Mouse (Mus musculus) hindbrain, embryonic 14.5 days (tissue): ENCODE measurements at regions not wholly inside any gene's neighbourhood (a gene's known extent, or its start where the extent isn't known, plus 50 kb on each side); places are given as distances from the start of the nearest gene placed in this dataset.

Source experiments
- ATAC-seq: fragments of 200-750 bp; cut with Nextera tagmentation; 2 replicates; pipeline ENCODE4 v1.8.0; 2017; ENCODE audit warnings: moderate number of reproducible peaks, mild to moderate bottlenecking, moderate TSS enrichment, moderate library complexity; ENCODE audit not compliant: low FRiP score
- DNase-seq: peaks from one replicate; pipeline ENCODE4 v3.0.0-alpha.2; 2015; ENCODE audit warnings: low spot score
- H3K27ac ChIP-seq: fragments of 300-500 bp; sonication (generic); 2 replicates; pipeline ENCODE4 v1.5.1; 2014; ENCODE audit warnings: mild to moderate bottlenecking, moderate library complexity
- H3K27me3 ChIP-seq: fragments of 300-500 bp; sonication (generic); 2 replicates; pipeline ENCODE4 v1.6.1; 2014; ENCODE audit warnings: mild to moderate bottlenecking, low read length, mixed read lengths; ENCODE audit not compliant: control insufficient read depth, insufficient read depth
- H3K36me3 ChIP-seq: fragments of 300-500 bp; sonication (generic); replicated peaks from 2 replicates; pipeline ENCODE4 v1.6.1; 2014; ENCODE audit not compliant: control insufficient read depth, insufficient read depth
- H3K4me1 ChIP-seq: fragments of 300-500 bp; sonication (generic); replicated peaks from 2 replicates; pipeline ENCODE4 v1.6.1; 2014; ENCODE audit warnings: antibody characterized with exemption, low read length, mixed read lengths; ENCODE audit not compliant: control insufficient read depth, insufficient read depth
- H3K4me2 ChIP-seq: fragments of 300-500 bp; sonication (generic); replicated peaks from 2 replicates; pipeline ENCODE4 v1.6.1; 2014; ENCODE audit warnings: mild to moderate bottlenecking, moderate library complexity
- H3K4me3 ChIP-seq: fragments of 300-500 bp; sonication (generic); replicated peaks from 2 replicates; pipeline ENCODE4 v1.5.1; 2014; ENCODE audit warnings: mild to moderate bottlenecking, low read length
- H3K9ac ChIP-seq: fragments of 300-500 bp; sonication (generic); 2 replicates; pipeline ENCODE4 v1.6.1; 2014
- H3K9me3 ChIP-seq: fragments of 300-500 bp; sonication (generic); 2 replicates; pipeline ENCODE4 v1.6.1; 2016; ENCODE audit warnings: low read length; ENCODE audit not compliant: control insufficient read depth
- WGBS: fragments of 180-500 bp; shearing (Covaris S2); extraction: QIAGEN DNeasy Blood & Tissue Kit; methylation state at CpG from one replicate; pipeline ENCODE4 v1.1.7; 2014; 5-methylcytosine and 5-hydroxymethylcytosine counted together

- no peaks in the 10 kb centered on the region for H3K36me3 ChIP-seq
- H3K4me2 ChIP-seq = no peak overlapping the region
- no peak overlapping the region for H3K9ac ChIP-seq
- H3K9me3 ChIP-seq = no peaks in the 10 kb centered on the region
- no peak overlapping the region for H3K4me3 ChIP-seq
- DNase-seq (no peak), ATAC-seq (peak; percentile 52; the same call in 1 of the 2 replicates)
- no peak overlapping the region for H3K27ac ChIP-seq
- H3K4me1 ChIP-seq = 0 out of 2 replicates have a peak, but pooled peaks cover 4% of the 10 kb centered on the region
- WGBS = 95% methylated on average over 6 of the region's 6 CpGs
- no peaks in the 10 kb centered on the region for H3K27me3 ChIP-seq
Measured at GRCm38 (mm10) chr15:64626359-64626758, 191.1 kb upstream of the Gm21798 start.

DNA sequence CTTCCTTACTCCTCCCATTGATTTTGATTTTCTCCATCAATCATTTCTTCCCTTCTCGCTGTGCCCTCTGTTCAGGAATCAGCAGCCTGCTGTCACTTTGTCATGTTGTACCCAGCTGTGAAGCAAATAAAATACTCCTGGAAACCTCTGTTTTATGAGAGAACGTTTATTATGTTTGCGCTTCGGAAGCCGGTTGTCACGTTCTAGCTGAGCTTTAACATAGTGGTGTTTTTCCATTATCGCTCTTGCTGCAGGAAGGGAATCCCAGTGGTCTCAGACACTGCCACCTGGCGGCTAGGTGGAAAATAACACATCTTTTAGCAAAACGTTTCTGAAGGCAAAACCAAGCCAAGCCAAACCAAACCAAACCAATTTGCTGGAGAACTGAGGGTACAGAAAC is 190.2 kb upstream of the Gm21798 start:
- DNase-seq (peak; percentile 88), ATAC-seq (0 out of 2 replicates have a peak, but pooled peaks have one; percentile 38)
- Histone ChIP-seq H3K27me3 (no peaks in the 10 kb centered on the region), H3K9me3 (no peaks in the 10 kb centered on the region), H3K4me2 (peak overlapping the region; percentile 38; the same call in 1 of the 2 replicates), H3K4me1 (0 out of 2 replicates have a peak, but pooled peaks cover 4% of the 10 kb centered on the region), H3K4me3 (peak overlapping the region; percentile 8; the same call in 1 of the 2 replicates), H3K27ac (no peak overlapping the region), H3K36me3 (no peaks in the 10 kb centered on the region), H3K9ac (no peak overlapping the region)
- WGBS = 19% methylated on average over 9 of the region's 9 CpGs
